Mouse (Mus musculus): ENCODE data around the gene Spg7.
"Not testable (repeated sequence)": the region's sequence is repeated elsewhere in the genome, so short reads cannot be mapped to it uniquely, and the experiment has no call there.

Spg7 gene

DNA sequence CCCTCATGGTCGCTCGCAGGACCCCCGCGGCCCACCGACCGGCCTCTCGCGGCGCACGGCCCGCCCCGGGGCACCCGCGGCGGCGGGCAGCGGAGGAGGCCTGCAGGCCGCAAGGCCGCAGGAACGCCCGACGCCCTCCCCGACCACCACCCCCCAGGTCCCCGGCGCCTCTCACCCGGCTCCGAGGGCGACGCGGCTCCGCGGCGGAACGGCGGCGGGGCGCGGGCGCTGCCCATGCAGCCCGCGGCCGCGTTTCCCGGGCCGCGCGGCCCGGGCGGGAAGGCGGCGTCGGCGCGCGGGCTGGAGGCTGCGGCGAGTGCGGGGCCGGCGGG, 21.0 kb upstream of the Spg7 start:
- no peak for DNase-seq

- DNase-seq, result peak; percentile 100
Measured at GRCm38 (mm10) chr8:123042158-123042973, 20.4 kb upstream of the Spg7 start, which contains the start of gene Ankrd11. Gene Ankrd11 (minus strand): TSS chr8:123042277.

GRCm38 (mm10) chr8:123042974-123043625, 19.6 kb upstream of the Spg7 start:
- no peak for DNase-seq

DNA sequence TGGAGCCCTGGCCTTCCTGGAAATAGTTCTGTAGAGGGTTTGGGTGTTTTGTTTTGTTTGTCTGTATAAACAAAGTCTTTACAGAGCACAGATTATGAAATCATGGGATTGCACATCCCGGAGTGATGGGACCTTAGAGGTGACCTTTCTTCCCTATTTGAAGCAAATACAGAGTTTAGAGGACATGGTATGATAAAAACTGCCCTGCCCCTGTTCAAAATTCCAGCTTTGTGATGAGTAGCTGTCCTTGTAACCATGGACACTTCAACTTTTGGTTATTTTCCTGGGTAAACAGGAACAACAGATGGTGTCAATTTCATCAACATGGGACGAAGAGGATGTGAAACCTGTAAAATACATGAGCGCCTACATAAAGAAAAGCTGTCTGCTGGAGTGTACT, 18.8 kb upstream of the Spg7 start:
- peak; percentile 25 for DNase-seq

DNA sequence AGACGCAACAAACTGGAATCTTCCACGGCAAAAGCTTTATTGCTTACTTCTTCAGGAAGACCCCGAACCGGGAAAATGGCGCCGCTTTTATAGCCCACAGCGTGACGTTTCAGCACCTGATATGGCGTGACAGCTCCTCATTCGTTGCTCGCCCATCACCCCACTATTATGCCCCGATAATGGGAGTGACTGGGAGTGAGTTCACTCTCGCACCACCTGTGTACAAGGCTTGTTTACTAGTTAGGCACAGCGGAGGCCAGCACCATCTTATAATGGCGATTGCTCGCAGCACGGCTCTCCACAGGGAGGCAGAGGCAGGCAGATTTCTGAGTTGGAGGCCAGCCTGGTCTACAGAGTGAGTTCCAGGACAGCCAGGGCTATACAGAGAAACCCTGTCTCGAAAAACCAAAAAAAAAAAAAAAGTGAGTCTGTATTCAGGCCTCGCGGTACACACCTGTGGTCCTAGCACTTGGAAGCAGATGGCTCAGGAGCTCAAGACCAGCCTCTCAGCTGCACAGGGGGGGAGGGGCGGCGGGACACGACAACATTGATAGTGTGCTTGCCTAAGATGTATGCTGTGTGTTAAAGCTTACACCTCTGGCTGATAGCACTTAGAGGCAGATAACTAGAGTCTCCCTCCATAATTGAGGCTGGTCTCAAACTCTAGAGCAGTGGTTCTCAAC, 17.9 kb upstream of the Spg7 start:
- DNase-seq, result not testable (repeated sequence)

GRCm38 (mm10) chr8:123046706-123047105, 16.0 kb upstream of the Spg7 start:
- DNase-seq, result no peak

DNA sequence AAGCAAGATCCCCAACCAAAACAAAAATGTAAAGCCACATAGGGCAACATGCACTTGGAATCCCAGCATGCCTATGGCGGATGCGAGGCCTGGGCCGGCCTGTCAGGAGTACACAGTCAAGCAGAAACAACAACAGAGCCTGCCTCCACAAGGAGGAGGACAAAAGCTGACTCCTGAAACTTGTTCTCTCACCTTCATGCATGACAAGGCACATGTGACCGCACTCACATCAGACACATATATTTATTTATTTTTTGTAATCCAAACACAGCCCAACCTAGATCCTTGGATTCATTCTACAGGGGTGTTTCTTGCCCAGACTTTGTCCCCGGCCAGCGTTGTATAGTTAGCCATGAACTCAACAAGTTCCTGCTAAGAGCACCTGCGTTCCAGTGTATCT, 14.9 kb upstream of the Spg7 start:
- DNase-seq, result no peak

DNA sequence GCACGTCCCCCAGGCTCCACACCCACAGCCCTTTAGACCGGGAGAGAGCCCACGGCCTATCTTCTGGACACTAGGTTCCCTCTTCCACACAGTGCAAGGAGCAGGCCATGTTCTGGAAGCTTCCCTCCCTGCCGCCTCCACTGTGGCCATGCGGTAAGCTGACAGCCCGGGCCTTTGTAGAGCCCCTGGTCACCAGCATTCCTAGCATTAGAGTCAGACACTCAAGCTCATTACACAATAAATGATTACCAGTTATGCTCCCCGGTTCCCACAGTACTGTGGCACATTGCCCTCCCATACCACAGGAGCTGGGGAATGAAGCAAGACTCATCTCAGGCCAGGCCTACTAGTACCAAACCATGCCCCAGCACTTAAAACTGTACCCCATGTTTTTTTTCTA, 14.3 kb upstream of the Spg7 start:
- DNase-seq, result no peak

DNA sequence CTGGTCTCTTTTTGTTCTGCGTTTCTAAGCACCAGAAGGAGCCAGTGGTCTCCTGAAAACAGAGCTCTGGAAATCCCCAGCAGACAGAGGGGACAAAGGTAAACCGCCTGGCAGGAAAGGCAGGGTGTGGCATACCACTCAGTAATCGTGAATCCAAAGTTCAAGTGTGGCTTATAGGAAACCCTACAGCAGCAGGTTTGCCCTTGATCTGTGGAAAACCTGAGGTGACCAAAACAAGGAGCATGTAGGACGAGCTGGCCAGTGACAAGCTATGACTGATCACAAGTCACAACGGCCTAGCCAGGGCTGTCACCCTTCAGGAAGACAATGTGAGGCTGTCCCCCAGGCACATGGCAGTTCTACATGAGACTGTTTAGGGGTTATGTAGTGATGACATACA, 11.3 kb upstream of the Spg7 start:
- DNase-seq, result no peak

GRCm38 (mm10) chr8:123064072-123064471, 1.3 kb downstream of the Spg7 start:
- no peak for DNase-seq

DNA sequence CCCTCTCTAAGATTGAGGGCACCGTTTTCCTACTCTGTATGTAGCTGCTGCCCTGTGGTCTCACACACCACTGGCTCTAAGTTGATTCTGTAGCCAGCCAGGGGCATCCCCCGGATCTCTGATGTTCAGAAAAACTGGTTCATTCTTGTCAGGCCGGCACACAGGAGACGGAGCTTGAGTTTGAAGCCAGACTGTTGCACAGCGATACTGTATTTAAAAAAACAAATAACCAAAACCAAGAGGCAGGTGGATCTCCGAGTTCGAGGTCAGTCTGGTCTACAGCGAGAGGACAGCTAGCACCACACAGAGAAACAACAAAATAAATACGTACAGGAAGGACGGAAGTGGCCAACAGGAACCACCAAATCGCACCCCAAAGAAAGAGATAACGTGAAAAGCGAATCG, 2.1 kb downstream of the Spg7 start:
- DNase-seq, result no peak

GRCm38 (mm10) chr8:123065214-123066100, 2.7 kb downstream of the Spg7 start:
- peak; percentile 97 for DNase-seq

- peak; percentile 36 for DNase-seq
Measured at GRCm38 (mm10) chr8:123066101-123066683, 3.5 kb downstream of the Spg7 start.

DNA sequence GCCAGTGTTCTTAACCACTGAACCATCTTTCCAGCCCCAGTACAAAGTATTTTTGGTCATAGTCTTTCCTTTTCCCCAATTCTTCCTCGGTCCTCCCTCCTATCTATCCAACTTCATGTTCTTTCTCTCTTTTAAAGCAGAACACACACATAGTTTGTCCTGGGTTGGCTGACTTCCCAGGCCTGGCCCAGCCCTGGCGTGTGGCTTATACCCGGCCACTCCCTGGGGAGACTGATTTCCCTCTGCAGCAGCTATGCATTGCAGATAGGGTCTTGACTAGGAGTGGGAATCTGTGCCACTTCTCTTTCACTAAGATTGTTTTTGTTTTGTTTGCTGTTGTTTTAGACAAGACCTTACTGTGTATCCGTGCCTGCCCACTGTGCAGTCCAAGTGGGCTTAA, 8.4 kb downstream of the Spg7 start:
- peak; percentile 46 for DNase-seq

DNA sequence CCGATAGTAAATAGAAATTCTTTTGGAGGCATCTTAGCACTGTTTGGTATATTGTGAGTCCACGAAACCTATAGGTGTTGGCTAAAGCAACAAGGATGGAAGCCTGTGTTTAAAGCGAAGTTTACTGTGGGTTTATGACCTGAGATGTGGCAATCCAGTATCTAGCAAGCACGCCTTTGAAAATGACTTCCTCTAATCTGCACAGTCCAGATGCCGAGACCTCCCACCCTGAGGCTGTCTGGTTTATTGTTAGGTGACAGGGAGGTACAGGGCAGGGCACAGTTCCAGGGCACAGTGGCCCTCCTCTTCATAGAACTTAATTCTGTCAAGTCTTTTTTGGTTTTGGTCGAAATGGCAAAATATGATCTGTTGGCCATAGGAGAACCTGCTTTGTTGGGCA, 14.5 kb downstream of the Spg7 start:
- no peak for DNase-seq

- no peak for DNase-seq
Measured at GRCm38 (mm10) chr8:123082993-123083392, 20.3 kb downstream of the Spg7 start.

DNA sequence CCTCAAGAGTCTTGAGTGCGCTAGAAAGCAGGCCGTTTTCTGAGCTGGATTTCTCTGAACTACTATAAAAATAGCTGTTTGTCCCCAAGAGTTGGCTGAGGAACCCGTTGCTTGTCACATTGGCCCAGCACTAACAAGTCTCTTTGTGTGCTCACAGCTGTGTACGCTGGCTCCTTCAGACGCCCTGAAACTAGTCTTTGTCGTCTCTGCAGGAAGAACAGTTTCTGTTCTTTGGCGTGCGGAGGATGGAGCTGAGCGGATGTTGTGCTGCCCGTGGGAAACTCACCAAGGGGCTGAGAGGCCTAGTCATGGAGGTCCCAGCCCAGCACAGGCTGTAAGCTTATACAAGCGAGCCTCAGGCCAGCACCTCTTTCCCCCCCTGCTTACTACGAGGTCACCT, 20.9 kb downstream of the Spg7 start:
- no peak for DNase-seq

GRCm38 (mm10) chr8:123087289-123087688, 24.5 kb downstream of the Spg7 start:
- no peak for DNase-seq

DNA sequence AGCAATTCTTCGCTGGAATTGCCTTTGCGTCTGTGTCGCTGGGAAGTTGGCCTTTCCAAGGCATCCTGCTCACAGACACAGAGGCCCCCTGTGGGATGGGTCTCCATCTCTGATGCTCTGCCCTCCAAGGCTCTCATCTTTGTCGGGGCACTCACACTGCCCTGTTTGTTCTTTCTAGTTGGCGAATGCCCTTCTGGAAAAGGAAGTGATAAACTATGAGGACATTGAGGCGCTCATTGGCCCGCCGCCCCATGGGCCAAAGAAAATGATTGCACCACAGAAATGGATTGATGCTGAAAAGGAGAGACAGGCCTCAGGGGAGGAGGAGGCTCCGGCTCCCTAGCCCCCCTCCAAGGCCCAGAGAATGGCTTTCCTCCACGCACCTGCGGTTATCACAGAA, 34.5 kb downstream of the Spg7 start:
- DNase-seq, result no peak

DNA sequence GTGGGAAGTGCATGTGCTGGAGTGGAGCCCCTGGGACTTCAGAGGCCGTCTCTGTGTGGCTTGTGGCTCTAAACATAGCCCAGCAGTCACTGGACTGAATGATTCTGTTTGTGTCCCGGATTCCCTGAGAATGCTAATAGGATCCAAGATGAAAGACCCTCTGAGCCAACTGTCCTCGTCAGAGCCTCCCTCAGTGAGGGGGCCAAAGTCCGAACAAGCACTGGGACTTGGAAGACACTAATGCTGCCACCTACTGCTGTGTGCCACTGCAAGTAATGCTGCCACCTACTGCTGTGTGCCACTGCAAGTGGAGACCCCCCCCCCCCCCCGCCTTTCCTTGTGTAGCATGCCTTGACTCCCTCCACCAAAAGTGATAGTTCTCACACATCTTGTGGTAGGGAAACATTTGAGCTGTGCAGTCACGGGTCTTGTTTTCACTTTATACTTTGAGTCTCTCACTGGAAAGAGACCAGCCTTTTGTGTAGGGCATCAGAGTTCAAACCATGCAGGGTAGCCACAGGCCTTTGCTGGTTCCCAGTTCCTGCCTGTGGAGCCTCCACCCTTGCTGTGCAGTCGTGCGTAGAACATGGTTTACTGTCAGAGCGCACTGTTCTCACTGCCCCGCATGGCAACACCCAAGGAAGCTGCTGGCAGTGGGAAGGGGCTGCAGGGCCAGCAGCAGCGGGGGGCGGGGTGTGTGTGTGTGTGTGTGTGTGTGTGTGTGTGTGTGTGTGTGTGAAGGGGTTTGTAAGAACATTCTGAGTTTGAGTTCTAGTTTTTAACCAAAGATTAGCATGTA, 35.2 kb downstream of the Spg7 start:
- no peak for DNase-seq

GRCm38 (mm10) chr8:123100288-123100687, 37.5 kb downstream of the Spg7 start:
- no peak for DNase-seq

- no peak for DNase-seq
Measured at GRCm38 (mm10) chr8:123101244-123101643, 38.5 kb downstream of the Spg7 start.

All from lung, postnatal 10 days (tissue).